Mouse (Mus musculus): ENCODE data around the gene Treml2. TPM values are rescaled to one million over a fixed set of nuclear protein-coding genes. Genes with fewer than 3 reads are reported as not detected.
"Not testable (repeated sequence)": the region's sequence is repeated elsewhere in the genome, so short reads cannot be mapped to it uniquely, and the experiment has no call there.

Treml2 gene
- polyA plus RNA-seq, 1 experiment = not detected

GRCm38 (mm10) chr17:48312124-48312523 lies 12.8 kb downstream of the Treml2 start:
- H3K27ac ChIP-seq (ENCODE audit: control insufficient read depth, insufficient read depth, low read depth, low read length) = no peak overlapping the region
- no peak overlapping the region for H3K4me3 ChIP-seq (ENCODE audit: control insufficient read depth, low read depth, low read length)
- no peaks in the 10 kb centered on the region for H3K27me3 ChIP-seq (ENCODE audit: control insufficient read depth, insufficient read depth, low read length)
- no peaks in the 10 kb centered on the region for H3K36me3 ChIP-seq (ENCODE audit: control insufficient read depth, insufficient read depth, low read length)
- no peak for TF ChIP-seq POLR2A (IDR thresholded peaks at IDR 0.05; ENCODE audit: control insufficient read depth, low read depth, low read length)
- TF ChIP-seq CTCF (IDR thresholded peaks at IDR 0.05; ENCODE audit: control insufficient read depth, insufficient read depth, insufficient replicate concordance, low read depth, low read length) = no peak
- no peaks in the 10 kb centered on the region for H3K4me1 ChIP-seq (ENCODE audit: control insufficient read depth, insufficient read depth, low read length)

GRCm38 (mm10) chr17:48315905-48316579 lies 16.7 kb downstream of the Treml2 start, which contains the start of gene B430306N03Rik:
Gene B430306N03Rik, plus strand, starts transcription at chr17:48316141.
- not testable (repeated sequence) for H3K27ac ChIP-seq (ENCODE audit: control insufficient read depth, insufficient read depth, low read depth, low read length); H3K27me3 ChIP-seq (ENCODE audit: control insufficient read depth, insufficient read depth, low read length); H3K36me3 ChIP-seq (ENCODE audit: control insufficient read depth, insufficient read depth, low read length); H3K4me1 ChIP-seq (ENCODE audit: control insufficient read depth, insufficient read depth, low read length); H3K4me3 ChIP-seq (ENCODE audit: control insufficient read depth, low read depth, low read length)

GRCm38 (mm10) chr17:48318686-48319085 lies 19.4 kb downstream of the Treml2 start:
- Histone ChIP-seq H3K36me3 (ENCODE audit: control insufficient read depth, insufficient read depth, low read length) (no peaks in the 10 kb centered on the region), H3K27ac (ENCODE audit: control insufficient read depth, insufficient read depth, low read depth, low read length) (no peak overlapping the region), H3K4me3 (ENCODE audit: control insufficient read depth, low read depth, low read length) (no peak overlapping the region), H3K27me3 (ENCODE audit: control insufficient read depth, insufficient read depth, low read length) (no peaks in the 10 kb centered on the region), H3K4me1 (ENCODE audit: control insufficient read depth, insufficient read depth, low read length) (no peaks in the 10 kb centered on the region)
- no peak for TF ChIP-seq POLR2A (IDR thresholded peaks at IDR 0.05; ENCODE audit: control insufficient read depth, low read depth, low read length)
- no peak for TF ChIP-seq CTCF (IDR thresholded peaks at IDR 0.05; ENCODE audit: control insufficient read depth, insufficient read depth, insufficient replicate concordance, low read depth, low read length)

- H3K4me1 ChIP-seq (ENCODE audit: control insufficient read depth, insufficient read depth, low read length) = no peaks in the 10 kb centered on the region
- no peak overlapping the region for H3K4me3 ChIP-seq (ENCODE audit: control insufficient read depth, low read depth, low read length)
- H3K27me3 ChIP-seq (ENCODE audit: control insufficient read depth, insufficient read depth, low read length) = no peaks in the 10 kb centered on the region
- TF ChIP-seq POLR2A (IDR thresholded peaks at IDR 0.05; ENCODE audit: control insufficient read depth, low read depth, low read length) (no peak), CTCF (IDR thresholded peaks at IDR 0.05; ENCODE audit: control insufficient read depth, insufficient read depth, insufficient replicate concordance, low read depth, low read length) (no peak)
- no peaks in the 10 kb centered on the region for H3K36me3 ChIP-seq (ENCODE audit: control insufficient read depth, insufficient read depth, low read length)
- H3K27ac ChIP-seq (ENCODE audit: control insufficient read depth, insufficient read depth, low read depth, low read length) = no peak overlapping the region
Observed at GRCm38 (mm10) chr17:48321279-48321678, 22.0 kb downstream of the Treml2 start.

GRCm38 (mm10) chr17:48323236-48323635 lies 23.9 kb downstream of the Treml2 start:
- TF ChIP-seq POLR2A (IDR thresholded peaks at IDR 0.05; ENCODE audit: control insufficient read depth, low read depth, low read length) = no peak
- Histone ChIP-seq H3K4me1 (ENCODE audit: control insufficient read depth, insufficient read depth, low read length) (no peaks in the 10 kb centered on the region), H3K27me3 (ENCODE audit: control insufficient read depth, insufficient read depth, low read length) (no peaks in the 10 kb centered on the region), H3K4me3 (ENCODE audit: control insufficient read depth, low read depth, low read length) (no peak overlapping the region), H3K27ac (ENCODE audit: control insufficient read depth, insufficient read depth, low read depth, low read length) (no peak overlapping the region), H3K36me3 (ENCODE audit: control insufficient read depth, insufficient read depth, low read length) (no peaks in the 10 kb centered on the region)

GRCm38 (mm10) chr17:48324258-48324657 lies 25.0 kb downstream of the Treml2 start:
- Histone ChIP-seq H3K27ac (ENCODE audit: control insufficient read depth, insufficient read depth, low read depth, low read length) (no peak overlapping the region), H3K4me3 (ENCODE audit: control insufficient read depth, low read depth, low read length) (no peak overlapping the region), H3K4me1 (ENCODE audit: control insufficient read depth, insufficient read depth, low read length) (no peaks in the 10 kb centered on the region), H3K36me3 (ENCODE audit: control insufficient read depth, insufficient read depth, low read length) (no peaks in the 10 kb centered on the region), H3K27me3 (ENCODE audit: control insufficient read depth, insufficient read depth, low read length) (no peaks in the 10 kb centered on the region)
- TF ChIP-seq CTCF (IDR thresholded peaks at IDR 0.05; ENCODE audit: control insufficient read depth, insufficient read depth, insufficient replicate concordance, low read depth, low read length) (no peak), POLR2A (IDR thresholded peaks at IDR 0.05; ENCODE audit: control insufficient read depth, low read depth, low read length) (no peak)

- H3K4me3 ChIP-seq (ENCODE audit: control insufficient read depth, low read depth, low read length) = no peak overlapping the region
- no peaks in the 10 kb centered on the region for H3K4me1 ChIP-seq (ENCODE audit: control insufficient read depth, insufficient read depth, low read length)
- no peak for TF ChIP-seq POLR2A (IDR thresholded peaks at IDR 0.05; ENCODE audit: control insufficient read depth, low read depth, low read length)
- no peak for TF ChIP-seq CTCF (IDR thresholded peaks at IDR 0.05; ENCODE audit: control insufficient read depth, insufficient read depth, insufficient replicate concordance, low read depth, low read length)
- H3K36me3 ChIP-seq (ENCODE audit: control insufficient read depth, insufficient read depth, low read length) = no peaks in the 10 kb centered on the region
- no peaks in the 10 kb centered on the region for H3K27me3 ChIP-seq (ENCODE audit: control insufficient read depth, insufficient read depth, low read length)
- H3K27ac ChIP-seq (ENCODE audit: control insufficient read depth, insufficient read depth, low read depth, low read length) = no peak overlapping the region
Observed at GRCm38 (mm10) chr17:48325093-48325492, 25.8 kb downstream of the Treml2 start.

GRCm38 (mm10) chr17:48325638-48326037 lies 26.3 kb downstream of the Treml2 start:
- TF ChIP-seq POLR2A (IDR thresholded peaks at IDR 0.05; ENCODE audit: control insufficient read depth, low read depth, low read length) (no peak), CTCF (IDR thresholded peaks at IDR 0.05; ENCODE audit: control insufficient read depth, insufficient read depth, insufficient replicate concordance, low read depth, low read length) (no peak)
- Histone ChIP-seq H3K4me1 (ENCODE audit: control insufficient read depth, insufficient read depth, low read length) (no peaks in the 10 kb centered on the region), H3K27ac (ENCODE audit: control insufficient read depth, insufficient read depth, low read depth, low read length) (no peak overlapping the region), H3K27me3 (ENCODE audit: control insufficient read depth, insufficient read depth, low read length) (no peaks in the 10 kb centered on the region), H3K36me3 (ENCODE audit: control insufficient read depth, insufficient read depth, low read length) (no peaks in the 10 kb centered on the region), H3K4me3 (ENCODE audit: control insufficient read depth, low read depth, low read length) (no peak overlapping the region)

Measured in testis, adult 2 months (tissue).